Mouse (Mus musculus): ENCODE results near the gene Sema4g.
"Not testable (repeated sequence)": the region's sequence is repeated elsewhere in the genome, so short reads cannot be mapped to it uniquely, and the experiment has no call there.

Sema4g gene

DNA sequence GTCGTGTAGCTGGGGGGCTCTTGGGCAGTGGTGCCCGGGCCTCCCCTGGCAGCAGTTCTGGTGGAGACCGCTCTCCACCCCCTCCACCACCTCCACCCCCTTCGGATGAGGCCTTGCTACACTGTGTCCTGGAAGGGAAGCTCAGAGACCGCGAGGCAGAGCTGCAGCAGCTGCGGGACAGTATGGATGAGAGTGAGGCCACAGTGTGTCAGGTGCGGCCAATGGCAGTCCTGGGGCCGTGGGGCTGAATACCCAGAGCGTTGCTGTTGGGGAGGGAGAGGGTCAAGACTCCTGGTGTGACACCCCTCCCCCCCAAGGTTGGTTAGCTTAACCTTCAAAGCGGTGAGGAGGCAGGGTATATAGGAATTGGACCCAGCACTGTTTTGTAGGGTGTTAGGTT lies 35.1 kb downstream of the Sema4g start:
- DNase-seq (ENCODE audit: low spot score in 2 of 2), result no peak

DNA sequence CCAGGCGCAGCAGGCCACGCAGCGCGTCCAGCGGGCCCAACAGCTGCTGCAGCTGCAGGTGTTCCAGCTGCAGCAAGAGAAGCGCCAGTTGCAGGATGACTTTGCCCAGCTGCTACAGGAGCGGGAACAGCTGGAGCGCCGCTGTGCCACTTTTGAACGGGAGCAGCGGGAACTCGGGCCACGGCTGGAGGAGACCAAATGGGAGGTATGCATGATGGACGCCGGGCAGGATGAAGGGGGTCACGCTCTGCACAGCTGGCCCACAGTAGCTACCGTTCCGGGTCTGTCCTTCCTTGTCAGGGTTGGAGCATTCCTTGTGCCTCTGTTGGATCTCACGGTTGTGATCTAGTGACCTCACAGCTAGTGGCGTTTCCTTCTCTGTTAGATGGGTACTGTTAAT lies 35.9 kb downstream of the Sema4g start:
- DNase-seq (ENCODE audit: low spot score in 2 of 2), result no peak

DNA sequence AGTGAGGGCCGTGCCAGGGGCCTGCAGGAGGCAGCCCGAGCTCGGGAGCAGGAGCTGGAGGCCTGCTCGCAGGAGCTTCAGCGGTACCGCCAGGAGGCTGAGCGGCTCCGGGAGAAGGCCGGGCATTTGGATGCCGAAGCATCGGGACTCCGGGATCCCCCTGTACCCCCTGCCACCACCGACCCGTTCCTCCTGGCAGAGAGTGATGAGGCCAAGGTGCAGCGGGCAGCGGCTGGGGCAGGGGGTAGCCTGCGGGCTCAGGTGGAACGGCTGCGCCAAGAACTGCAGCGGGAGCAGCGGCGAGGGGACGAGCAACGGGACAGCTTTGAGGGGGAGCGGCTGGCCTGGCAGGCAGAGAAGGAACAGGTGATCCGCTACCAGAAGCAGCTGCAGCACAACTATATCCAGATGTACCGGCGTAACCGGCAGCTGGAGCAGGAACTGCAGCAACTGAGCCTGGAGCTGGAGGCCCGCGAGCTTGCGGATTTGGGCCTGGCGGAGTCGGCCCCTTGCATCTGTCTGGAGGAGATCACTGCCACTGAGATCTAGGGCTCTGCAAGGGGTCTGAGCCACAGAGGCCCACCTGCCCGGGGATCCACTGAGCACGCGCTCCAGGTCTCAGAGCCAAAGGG lies 37.2 kb downstream of the Sema4g start:
- DNase-seq (ENCODE audit: low spot score in 2 of 2), result no peak

GRCm38 (mm10) chr19:45026958-45027670 lies 38.2 kb downstream of the Sema4g start:
- no peak for DNase-seq (ENCODE audit: low spot score in 2 of 2)

DNA sequence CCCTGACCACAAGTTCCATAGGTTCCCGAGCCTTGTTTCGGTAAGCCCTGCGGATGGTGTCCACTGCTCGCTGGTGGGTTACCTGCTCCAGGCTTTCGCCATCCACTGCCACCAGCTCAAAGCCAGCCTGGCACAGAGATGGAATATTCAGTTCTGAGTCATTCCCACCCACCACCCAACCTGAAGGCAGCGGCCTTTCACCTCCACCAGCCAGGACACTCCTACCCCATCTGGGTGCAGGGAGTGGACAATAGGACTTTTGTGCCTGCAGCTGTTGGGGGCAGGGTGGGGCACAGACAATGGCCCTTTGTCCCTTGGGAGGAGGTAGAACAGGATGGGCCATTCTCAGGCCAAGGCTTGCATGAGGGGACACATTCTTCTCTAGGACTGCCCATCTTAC lies 38.9 kb downstream of the Sema4g start:
- no peak for DNase-seq (ENCODE audit: low spot score in 2 of 2)

DNA sequence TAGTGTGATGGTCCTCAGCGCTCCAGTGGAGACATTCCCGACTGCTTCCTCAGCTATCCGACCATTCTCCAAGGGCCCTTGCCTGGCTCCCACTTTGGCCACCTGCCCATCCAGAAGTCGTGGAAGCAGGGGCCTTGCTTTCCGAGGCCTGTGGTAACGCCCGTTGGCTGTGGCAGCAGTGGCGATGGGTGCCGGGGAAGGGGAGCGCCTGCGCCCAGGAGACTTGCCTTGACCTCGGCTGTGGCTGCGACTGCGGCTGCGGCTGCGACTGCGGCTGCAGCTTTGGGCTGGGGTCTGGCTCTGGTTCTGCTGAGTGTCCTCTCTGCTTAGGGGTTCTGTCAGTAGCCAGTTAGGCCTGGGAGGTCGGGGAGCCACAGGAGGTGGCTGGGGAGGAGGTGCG lies 39.8 kb downstream of the Sema4g start:
- DNase-seq (ENCODE audit: low spot score in 2 of 2), result no peak

DNA sequence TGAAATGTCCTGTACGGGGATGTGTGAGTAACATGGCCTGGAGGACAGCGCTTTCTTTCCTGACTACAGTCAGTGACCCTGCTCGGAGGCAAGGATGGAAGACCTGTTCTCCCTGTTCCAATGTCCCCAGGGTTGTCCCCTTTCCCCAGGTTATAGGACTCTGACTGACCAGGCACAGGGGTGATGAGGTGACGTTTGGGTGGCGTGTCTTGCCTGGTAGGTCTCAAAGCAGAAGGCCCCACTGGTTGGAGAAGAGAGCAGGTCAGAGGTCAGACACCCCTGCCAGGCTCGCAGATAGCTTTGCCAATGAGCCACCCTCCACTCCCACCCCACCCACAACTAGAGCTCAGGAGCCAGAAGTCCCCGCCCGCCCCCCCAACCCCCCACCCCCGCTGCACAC lies 40.7 kb downstream of the Sema4g start:
- no peak for DNase-seq (ENCODE audit: low spot score in 2 of 2)

DNA sequence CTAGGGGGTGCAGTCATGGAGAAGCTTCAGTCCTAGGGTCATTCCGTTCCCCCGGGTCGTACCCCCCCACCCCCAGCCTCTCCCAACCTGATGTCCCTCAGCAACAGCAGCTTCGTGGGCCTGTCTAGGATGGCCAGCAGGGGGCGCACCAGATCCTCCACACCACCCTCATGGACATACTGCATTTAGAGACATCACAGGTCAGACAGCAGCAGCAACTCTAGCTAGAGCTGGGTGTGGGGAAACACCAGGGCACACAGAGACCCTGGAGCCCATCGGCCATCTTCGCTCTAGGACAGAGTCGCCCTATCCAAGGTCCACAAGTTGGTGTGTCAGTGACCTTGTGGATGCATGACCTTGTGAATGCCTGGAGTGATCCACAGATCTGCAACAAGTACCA lies 41.2 kb downstream of the Sema4g start:
- peak; percentile 60 to 84 for DNase-seq (ENCODE audit: low spot score in 2 of 2)

DNA sequence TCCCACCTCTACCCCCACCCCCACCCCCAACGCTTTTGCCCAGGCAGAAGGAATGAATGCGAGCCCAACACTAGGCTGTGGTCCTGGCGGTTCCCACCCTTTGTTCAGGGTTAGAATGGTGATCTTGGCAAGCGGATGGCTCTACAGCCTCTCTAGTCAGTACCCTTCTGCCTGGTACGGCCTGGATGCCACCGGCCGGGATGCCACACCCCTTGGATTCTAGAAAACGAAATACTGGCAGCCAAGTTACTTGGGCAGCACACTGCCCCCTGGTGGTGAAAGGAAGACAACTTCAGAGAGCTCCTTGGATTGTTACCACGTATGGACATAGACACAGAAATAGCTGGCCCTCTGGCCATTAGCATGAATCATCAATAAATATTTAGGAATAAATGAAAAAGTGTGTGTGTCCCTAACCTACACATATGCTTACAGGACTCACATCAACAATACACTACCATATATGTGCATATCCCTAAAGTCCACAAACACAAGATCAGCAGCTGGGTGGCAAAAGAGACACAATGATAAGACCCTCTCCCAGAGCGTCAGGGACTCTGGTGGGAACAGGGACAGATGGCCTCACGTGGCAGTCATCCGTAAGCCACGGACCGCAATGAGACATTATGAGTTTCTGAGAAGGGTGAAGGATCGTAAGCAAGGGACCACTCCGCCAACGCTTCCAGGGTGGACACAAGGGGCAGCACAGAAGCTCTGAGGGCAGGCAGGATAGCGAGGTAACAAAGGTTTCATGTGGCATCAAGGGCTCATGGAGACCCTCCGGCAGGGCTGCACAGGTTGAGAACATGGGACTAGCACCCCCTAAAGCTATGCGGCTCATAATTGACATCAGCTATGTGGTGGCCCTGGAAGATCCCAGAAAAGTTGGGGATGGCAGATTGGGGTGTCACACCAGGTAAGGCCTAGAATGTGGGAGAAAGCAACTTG lies 42.1 kb downstream of the Sema4g start:
- peak; percentile 63 to 84 for DNase-seq (ENCODE audit: low spot score in 2 of 2)

- DNase-seq (ENCODE audit: low spot score in 2 of 2), result peak; percentile 49 to 75
Observed at GRCm38 (mm10) chr19:45031780-45032179, 42.9 kb downstream of the Sema4g start.

DNA sequence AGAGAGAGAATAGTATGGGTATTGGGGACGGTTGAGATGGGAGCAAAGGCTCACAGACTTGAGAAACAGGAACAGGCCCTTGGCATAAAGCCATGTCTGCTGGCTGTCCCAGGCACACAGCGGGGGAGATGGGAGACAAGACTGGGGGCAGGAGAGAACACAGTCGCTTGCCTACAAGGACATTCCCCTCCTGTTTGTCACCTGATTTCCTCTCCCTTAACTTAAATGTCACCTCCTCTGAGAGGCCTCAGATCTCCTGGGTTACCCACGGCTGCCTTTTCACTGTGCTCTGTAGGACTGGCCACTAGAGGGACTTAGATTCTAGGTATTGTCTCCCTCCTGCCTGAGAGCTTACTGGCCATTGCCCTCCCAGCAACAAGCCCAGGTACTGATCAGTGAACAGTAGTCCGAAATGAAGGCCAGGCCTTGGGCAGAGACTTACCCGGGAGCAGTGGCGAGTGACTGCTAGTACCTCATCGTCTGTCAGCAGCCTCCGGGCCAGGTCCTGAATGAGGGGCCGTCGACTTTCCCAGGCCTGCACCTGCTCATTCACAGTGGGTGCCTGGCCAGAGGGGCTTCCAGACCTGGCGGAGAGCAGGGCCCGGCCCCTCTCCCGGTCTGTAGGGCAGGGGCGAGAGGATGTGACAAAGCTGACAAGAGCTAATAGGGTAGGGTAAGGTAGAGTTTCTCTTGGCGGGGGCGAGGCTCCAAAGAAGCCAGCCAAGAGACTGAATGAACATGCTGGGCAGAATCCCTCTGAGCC lies 43.9 kb downstream of the Sema4g start:
- DNase-seq (ENCODE audit: low spot score in 2 of 2), result no peak

DNA sequence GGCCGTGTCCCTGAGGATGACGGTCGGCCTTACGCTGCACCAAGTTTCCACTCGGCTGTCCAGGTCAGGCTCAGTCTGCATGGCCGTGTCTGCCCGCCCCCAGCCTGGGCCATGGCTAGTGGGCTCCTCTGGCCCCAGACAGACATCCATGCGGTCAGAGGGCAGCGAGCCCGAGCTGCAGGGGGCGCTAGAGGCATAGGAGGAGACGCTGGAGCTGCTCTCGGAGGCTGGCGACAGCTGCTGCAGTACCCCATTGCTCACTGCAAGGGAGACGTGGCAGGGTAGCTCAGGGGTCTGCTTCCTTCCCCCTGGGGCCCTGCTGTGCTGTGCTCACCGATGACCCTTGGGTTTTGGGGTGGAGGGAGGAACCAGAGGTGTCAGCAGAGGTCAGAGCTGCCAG lies 48.0 kb downstream of the Sema4g start:
- peak in 1 of 2 experiments; percentile 81 for DNase-seq (ENCODE audit: low spot score in 2 of 2)

DNA sequence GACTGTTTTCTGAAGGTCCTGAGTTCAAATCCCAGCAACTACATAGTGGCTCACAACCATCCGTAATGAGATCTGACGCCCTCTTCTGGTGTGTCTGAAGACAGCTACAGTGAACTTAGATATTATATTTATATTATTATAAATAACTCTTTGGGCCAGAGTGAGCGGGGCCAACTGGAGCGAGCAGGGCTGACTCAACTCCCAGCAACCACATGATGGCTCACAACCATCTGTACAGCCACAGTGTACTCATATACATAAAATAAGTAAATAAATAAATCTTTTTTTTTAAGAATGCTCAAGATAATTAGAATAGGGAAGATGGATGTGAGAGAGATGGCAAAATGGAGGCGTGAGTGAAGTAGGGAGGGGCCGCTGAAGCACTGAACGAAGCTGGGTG lies 49.3 kb downstream of the Sema4g start:
- not testable (repeated sequence) for DNase-seq (ENCODE audit: low spot score in 2 of 2)

- no peak for DNase-seq (ENCODE audit: low spot score in 2 of 2)
Observed at GRCm38 (mm10) chr19:45040214-45040613, 51.3 kb downstream of the Sema4g start.

DNA sequence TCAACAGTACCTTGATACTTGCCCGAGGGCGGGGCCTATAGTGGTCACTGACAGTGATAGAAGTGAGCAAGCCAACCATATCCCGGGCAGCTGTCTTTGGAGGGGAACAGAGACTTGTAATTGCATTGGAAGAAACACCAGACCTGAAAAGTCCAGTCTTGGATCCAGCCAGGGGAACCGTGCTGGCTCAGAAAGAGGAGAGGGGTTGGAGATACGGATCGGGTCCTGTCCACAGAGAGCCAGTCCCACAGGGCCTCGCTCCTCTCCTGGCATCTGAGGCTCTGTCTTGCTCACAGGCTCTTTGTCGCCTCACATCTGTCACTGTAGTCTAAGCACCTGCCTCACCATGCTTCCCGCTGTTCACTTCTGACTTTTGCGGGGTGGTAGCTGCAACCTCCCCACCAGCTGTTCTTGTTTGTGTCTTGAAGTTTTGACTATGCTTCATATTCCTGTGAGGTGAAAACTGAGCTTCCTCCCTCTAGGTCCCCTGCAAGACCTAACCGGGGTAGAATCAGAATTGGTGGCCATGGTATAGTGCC lies 55.6 kb downstream of the Sema4g start:
- no peak for DNase-seq (ENCODE audit: low spot score in 2 of 2)

GRCm38 (mm10) chr19:45045236-45045635 lies 56.3 kb downstream of the Sema4g start:
- no peak for DNase-seq (ENCODE audit: low spot score in 2 of 2)

GRCm38 (mm10) chr19:45045651-45046050 lies 56.8 kb downstream of the Sema4g start, which contains the start of gene Pdzd7:
Gene Pdzd7, minus strand, starts transcription at chr19:45045717.
- no peak for DNase-seq (ENCODE audit: low spot score in 2 of 2)

DNA sequence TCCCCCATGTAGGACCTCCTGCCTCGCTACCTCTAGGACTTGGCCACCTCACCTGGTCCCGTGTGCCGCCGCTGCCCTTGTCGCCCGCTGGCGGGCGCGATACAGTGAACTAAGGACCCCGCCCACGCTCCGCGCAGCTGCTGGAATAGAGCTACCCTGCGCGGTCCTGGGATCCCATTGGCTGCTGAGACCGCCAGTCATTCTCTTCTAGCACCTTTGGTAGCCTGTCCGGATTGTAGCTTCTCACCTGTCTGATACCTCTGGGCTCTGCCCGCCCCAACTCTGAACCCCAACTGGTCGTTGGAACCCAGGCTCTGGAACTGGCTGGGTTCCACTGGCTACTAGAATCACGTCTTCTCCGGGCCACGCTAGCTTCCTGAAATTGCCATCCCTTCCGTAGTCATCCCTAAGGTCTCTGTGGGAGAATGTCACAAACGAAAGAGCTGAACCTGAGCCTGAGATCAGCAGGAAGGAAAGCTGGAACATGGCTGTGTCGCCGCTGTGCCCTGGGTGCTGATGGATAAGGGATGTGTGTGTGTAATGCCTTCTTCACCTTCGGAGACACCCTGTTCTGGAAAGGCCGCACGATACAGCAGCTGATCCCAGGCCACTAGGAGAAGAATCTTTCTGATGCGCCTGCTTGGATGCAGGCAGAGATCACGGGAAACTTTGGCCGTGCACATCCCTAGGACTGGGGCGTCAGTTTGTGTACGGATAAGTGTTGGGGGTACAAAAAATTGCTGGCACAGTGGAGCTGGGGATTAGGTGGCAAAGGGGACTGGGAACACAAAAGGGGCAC lies 57.8 kb downstream of the Sema4g start:
- DNase-seq (ENCODE audit: low spot score in 2 of 2), result peak; percentile 46 to 82

GRCm38 (mm10) chr19:45047417-45047934 lies 58.6 kb downstream of the Sema4g start, which contains the start of gene Sfxn3:
Gene Sfxn3, plus strand, starts transcription at chr19:45047503.
- peak; percentile 83 to 89 for DNase-seq (ENCODE audit: low spot score in 2 of 2)

Data from spleen, postnatal 10 days (tissue).